Mouse (Mus musculus) embryonic facial prominence, embryonic 10.5 days (tissue): Measurements from ENCODE around the gene Gchfr. TPM values are rescaled to one million over a fixed set of nuclear protein-coding genes. Genes with fewer than 3 reads are reported as not detected.

ENCODE experiments used
- DNase-seq: peaks from one replicate; pipeline ENCODE4 v3.0.0-alpha.2; 2017; ENCODE audit warnings: low spot score
- H3K27ac ChIP-seq: fragments of 300-500 bp; sonication (generic); replicated peaks from 2 replicates; pipeline ENCODE4 v1.5.1; 2016; ENCODE audit warnings: mild to moderate bottlenecking
- H3K27me3 ChIP-seq: fragments of 300-500 bp; sonication (generic); replicated peaks from 2 replicates; pipeline ENCODE4 v1.6.1; 2016; ENCODE audit warnings: low read depth, mild to moderate bottlenecking; ENCODE audit not compliant: poor library complexity, severe bottlenecking
- H3K36me3 ChIP-seq: fragments of 300-500 bp; sonication (generic); replicated peaks from 2 replicates; pipeline ENCODE4 v1.6.1; 2016; ENCODE audit warnings: mild to moderate bottlenecking, moderate library complexity
- H3K4me1 ChIP-seq: fragments of 300-500 bp; sonication (generic); 2 replicates; pipeline ENCODE4 v1.6.1; 2016
- H3K4me3 ChIP-seq: fragments of 300-500 bp; sonication (generic); 2 replicates; pipeline ENCODE4 v1.5.1; 2016; ENCODE audit warnings: mild to moderate bottlenecking, moderate library complexity
- H3K9me3 ChIP-seq: fragments of 300-500 bp; sonication (generic); 2 replicates; pipeline ENCODE4 v1.6.1; 2016; ENCODE audit warnings: mild to moderate bottlenecking
- WGBS: fragments of 180-500 bp; shearing (Covaris S2); methylation state at CpG from one replicate; pipeline ENCODE4 v1.1.7; 2016; 5-methylcytosine and 5-hydroxymethylcytosine counted together
- polyA plus RNA-seq: library from polyadenylated mRNA; unstranded; fragments of >200 nt; fragmentation: Nextera tagmentation; extraction: Ambion mirVana; gene quantifications from 2 replicates; pipeline ENCODE4 v1.2.1, GENCODE M21; 2016

Gene Gchfr
- polyA plus RNA-seq, 1 experiment from 2014 or later, result 6.1 TPM

- H3K36me3 ChIP-seq, result peaks cover 43% of the 10 kb centered on the region
- H3K4me1 ChIP-seq, result peaks cover 38% of the 10 kb centered on the region
- no peaks in the 10 kb centered on the region for H3K9me3 ChIP-seq
- no peak for DNase-seq
- 63% methylated on average over 6 of the region's 6 CpGs for WGBS
- 0 out of 2 replicates have a peak, but pooled peaks cover 6% of the 10 kb centered on the region for H3K27me3 ChIP-seq
- no peak overlapping the region for H3K4me3 ChIP-seq
- H3K27ac ChIP-seq, result no peak overlapping the region
Measured at GRCm38 (mm10) chr2:119175614-119176013, 8.0 kb downstream of the Gchfr start.

DNA sequence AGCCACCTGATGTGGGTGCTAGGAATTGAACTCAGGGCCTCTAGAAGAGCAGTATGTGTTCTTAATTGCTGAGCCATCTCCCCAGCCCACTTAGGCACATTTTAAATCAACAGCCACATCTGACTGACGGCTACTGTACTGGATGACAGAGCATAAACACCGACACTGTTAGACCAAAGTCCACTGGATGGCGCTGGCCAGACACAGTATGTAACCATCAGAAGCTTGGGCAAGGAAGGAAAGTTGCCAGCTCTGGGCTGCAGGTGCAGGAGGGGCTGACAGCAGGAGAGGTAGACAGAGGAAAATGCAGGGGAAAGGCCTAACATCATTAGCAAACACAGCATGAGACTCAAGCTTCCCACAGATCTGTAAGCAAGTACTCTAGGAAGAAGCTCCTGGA, 9.2 kb downstream of the Gchfr start:
- 0 out of 2 replicates have a peak, but pooled peaks cover 6% of the 10 kb centered on the region for H3K27me3 ChIP-seq
- 61% methylated on average over 3 of the region's 3 CpGs for WGBS
- no peak overlapping the region for H3K4me3 ChIP-seq
- DNase-seq, result no peak
- H3K4me1 ChIP-seq, result peaks cover 37% of the 10 kb centered on the region
- H3K36me3 ChIP-seq, result peaks cover 48% of the 10 kb centered on the region
- H3K27ac ChIP-seq, result no peak overlapping the region
- no peaks in the 10 kb centered on the region for H3K9me3 ChIP-seq

DNA sequence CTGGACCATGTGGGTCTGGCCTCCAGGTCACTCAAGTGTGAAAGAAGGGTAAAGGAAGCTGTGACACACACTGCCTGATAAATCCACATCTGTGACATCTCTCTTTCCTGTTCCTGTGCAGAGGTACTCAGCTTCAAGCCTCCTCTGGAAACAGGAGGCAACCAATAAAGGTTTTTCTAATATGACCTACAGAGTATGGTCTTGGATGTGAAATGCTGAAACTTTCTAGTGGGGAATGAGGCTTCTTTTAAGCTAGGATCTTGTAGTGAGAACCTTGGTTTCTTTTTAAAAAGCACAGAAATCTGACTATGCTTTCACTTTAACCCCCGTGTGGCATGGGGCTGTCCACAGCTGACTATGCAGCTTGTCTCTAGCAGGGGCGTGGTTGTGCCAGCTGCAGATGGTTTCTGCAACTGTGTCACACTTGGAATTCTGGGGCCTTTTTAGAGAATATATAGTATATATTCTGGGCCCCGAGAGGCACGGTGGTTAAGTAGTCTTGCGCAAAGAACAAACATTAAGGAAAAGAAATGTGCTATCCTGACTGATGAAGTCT, 9.9 kb downstream of the Gchfr start:
- Histone ChIP-seq H3K4me1 (peaks cover 32% of the 10 kb centered on the region), H3K27ac (no peak overlapping the region), H3K27me3 (0 out of 2 replicates have a peak, but pooled peaks cover 6% of the 10 kb centered on the region), H3K9me3 (no peaks in the 10 kb centered on the region), H3K36me3 (peaks cover 46% of the 10 kb centered on the region), H3K4me3 (no peak overlapping the region)
- DNase-seq, result no peak
- WGBS, result 90% methylated on average over 5 of the region's 5 CpGs

GRCm38 (mm10) chr2:119182914-119183313, 15.3 kb downstream of the Gchfr start:
- Histone ChIP-seq H3K36me3 (peaks cover 68% of the 10 kb centered on the region), H3K9me3 (no peaks in the 10 kb centered on the region), H3K27me3 (no peaks in the 10 kb centered on the region), H3K4me3 (no peak overlapping the region), H3K4me1 (no peaks in the 10 kb centered on the region), H3K27ac (no peak overlapping the region)
- DNase-seq, result no peak
- 83% methylated on average over 7 of the region's 7 CpGs for WGBS

DNA sequence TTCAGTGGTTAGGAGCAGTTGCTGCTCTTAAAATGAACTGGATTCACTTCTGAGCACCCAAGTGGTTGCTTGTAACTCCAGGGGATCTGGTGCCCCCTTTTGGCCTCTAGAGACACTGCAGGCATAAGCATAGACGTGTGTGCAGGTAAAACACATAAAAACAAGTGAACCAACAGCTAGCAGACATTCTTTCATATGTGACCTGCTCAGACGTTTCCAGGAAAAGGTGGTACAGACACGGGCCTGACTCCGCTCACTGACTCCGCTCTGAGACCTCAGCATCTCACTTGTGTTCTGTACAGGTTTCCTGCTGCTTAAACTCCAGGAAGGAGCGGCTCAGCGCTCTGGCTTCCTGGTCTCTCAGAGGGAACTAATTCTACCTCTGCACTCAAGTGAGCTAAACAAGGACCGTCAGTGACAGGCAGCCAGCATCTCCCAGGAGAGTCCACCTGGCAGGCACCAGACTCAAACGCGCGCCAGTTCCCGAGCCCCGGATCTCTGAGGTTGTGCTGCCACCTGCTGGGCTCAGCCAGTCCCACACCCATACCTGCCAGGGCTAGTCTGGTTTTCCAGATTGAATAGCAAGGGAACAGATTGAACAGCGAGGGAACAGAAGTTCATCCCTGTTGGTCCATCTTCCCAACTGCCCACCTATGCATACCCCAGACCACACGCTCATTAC, 21.6 kb downstream of the Gchfr start:
- DNase-seq, result peak; percentile 89
- Histone ChIP-seq H3K4me3 (peak overlapping the region; percentile 52), H3K9me3 (no peaks in the 10 kb centered on the region), H3K4me1 (peaks cover 8% of the 10 kb centered on the region), H3K27ac (0 out of 2 replicates have a peak overlapping the region, but pooled peaks have one; percentile 20), H3K27me3 (no peaks in the 10 kb centered on the region), H3K36me3 (peaks cover 19% of the 10 kb centered on the region)
- 6% methylated on average over 15 of the region's 15 CpGs for WGBS

DNA sequence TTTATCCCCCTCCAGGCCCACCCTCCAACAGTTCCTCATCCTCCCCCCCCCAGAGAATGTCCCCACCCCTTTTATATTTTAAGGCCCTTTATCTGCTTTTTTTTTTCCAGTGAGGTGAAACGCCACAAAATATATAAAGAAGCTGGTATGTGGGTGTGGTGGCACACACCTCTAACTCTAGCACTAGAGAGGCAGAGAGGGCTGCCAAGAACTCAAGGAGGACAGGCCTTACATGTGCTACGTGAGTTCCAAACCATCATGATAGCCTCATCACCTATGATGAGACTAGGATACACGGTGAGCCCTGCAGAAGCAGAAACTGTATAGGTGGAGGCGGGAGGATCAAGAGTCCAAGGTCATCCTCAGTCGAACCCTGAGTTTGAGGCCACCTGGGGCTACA, 23.4 kb downstream of the Gchfr start:
- no peak for DNase-seq
- peaks cover 11% of the 10 kb centered on the region for H3K4me1 ChIP-seq
- no peaks in the 10 kb centered on the region for H3K9me3 ChIP-seq
- 89% methylated on average over 5 of the region's 5 CpGs for WGBS
- H3K36me3 ChIP-seq, result peaks cover 3% of the 10 kb centered on the region
- H3K27ac ChIP-seq, result no peak overlapping the region
- H3K27me3 ChIP-seq, result no peaks in the 10 kb centered on the region
- no peak overlapping the region for H3K4me3 ChIP-seq

- Histone ChIP-seq H3K4me3 (no peak overlapping the region), H3K9me3 (no peaks in the 10 kb centered on the region)
- no peak for DNase-seq
Measured at GRCm38 (mm10) chr2:119194140-119194539, 26.6 kb downstream of the Gchfr start.

GRCm38 (mm10) chr2:119196316-119197108, 28.9 kb downstream of the Gchfr start:
- H3K27me3 ChIP-seq, result no peaks in the 10 kb centered on the region
- peak overlapping the region; percentile 19; the same call in 1 of the 2 replicates for H3K27ac ChIP-seq
- H3K4me3 ChIP-seq, result peak overlapping the region; percentile 5; the same call in 1 of the 2 replicates
- WGBS, result 20% methylated on average over 4 of the region's 4 CpGs
- H3K4me1 ChIP-seq, result peaks cover 26% of the 10 kb centered on the region
- DNase-seq, result peak; percentile 62
- no peaks in the 10 kb centered on the region for H3K9me3 ChIP-seq
- H3K36me3 ChIP-seq, result no peaks in the 10 kb centered on the region

More at GRCm38 (mm10) chr2:119194140-119194539, 26.6 kb downstream of the Gchfr start:
- Histone ChIP-seq H3K36me3 (no peaks in the 10 kb centered on the region), H3K4me1 (peaks cover 29% of the 10 kb centered on the region), H3K27me3 (no peaks in the 10 kb centered on the region), H3K27ac (no peak overlapping the region)
- WGBS, result 93% methylated on average over 5 of the region's 5 CpGs

DNA sequence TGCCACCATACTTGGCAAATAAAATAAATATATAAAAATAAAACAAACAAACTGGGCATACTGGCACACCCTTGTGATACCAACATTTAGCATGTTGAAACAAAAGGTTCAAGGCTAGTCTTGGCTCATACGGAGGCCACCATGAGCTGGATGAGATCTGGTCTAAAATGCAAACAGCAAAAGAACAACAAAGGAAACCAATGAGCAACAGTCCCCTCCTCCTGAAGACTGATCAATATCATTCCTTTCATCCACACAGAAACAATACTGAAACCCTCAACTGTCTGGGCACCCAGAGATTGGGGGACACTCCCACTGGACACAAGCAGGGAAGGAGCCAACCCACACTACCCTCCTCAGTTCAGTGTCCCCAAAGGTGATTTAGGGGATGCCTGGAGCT, 29.9 kb downstream of the Gchfr start:
- peaks cover 26% of the 10 kb centered on the region for H3K4me1 ChIP-seq
- no peak overlapping the region for H3K27ac ChIP-seq
- no peak for DNase-seq
- H3K27me3 ChIP-seq, result no peaks in the 10 kb centered on the region
- 89% methylated on average over 1 of the region's 1 CpGs for WGBS
- H3K9me3 ChIP-seq, result no peaks in the 10 kb centered on the region
- no peaks in the 10 kb centered on the region for H3K36me3 ChIP-seq
- H3K4me3 ChIP-seq, result no peak overlapping the region

- H3K27me3 ChIP-seq, result no peaks in the 10 kb centered on the region
- no peaks in the 10 kb centered on the region for H3K36me3 ChIP-seq
- H3K4me1 ChIP-seq, result peaks cover 28% of the 10 kb centered on the region
- H3K4me3 ChIP-seq, result no peak overlapping the region
- H3K9me3 ChIP-seq, result no peaks in the 10 kb centered on the region
- 23% methylated on average over 1 of the region's 1 CpGs for WGBS
- DNase-seq, result no peak
- H3K27ac ChIP-seq, result no peak overlapping the region
Measured at GRCm38 (mm10) chr2:119198049-119198448, 30.5 kb downstream of the Gchfr start.

DNA sequence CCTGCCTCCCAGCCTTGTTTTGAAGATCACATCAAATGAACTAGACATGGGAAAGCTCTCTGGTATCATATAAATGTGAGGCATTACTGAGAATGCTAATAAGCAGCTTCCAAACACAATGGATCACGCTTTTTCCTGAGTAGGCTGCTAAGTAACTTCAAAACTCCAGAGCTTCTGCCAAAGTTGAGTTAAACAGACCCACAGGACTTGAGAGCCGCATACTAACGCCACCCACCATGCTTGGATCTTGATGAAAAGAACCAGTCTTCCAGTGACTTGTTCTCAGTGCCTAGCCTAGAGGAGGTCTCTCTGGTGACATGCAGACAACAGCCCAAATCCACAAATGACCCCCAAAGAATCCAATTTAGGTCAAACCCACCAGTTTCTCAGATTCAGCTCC, 31.4 kb downstream of the Gchfr start:
- no peaks in the 10 kb centered on the region for H3K9me3 ChIP-seq
- 71% methylated on average over 3 of the region's 3 CpGs for WGBS
- no peak for DNase-seq

GRCm38 (mm10) chr2:119202914-119203453, 35.4 kb downstream of the Gchfr start:
- Histone ChIP-seq H3K36me3 (no peaks in the 10 kb centered on the region), H3K4me1 (peaks cover 20% of the 10 kb centered on the region), H3K27me3 (no peaks in the 10 kb centered on the region), H3K4me3 (no peak overlapping the region), H3K9me3 (no peaks in the 10 kb centered on the region), H3K27ac (no peak overlapping the region)
- WGBS, result 90% methylated on average over 5 of the region's 5 CpGs
- no peak for DNase-seq

More for the DNA sequence above, 31.4 kb downstream of the Gchfr start:
- H3K27me3 ChIP-seq, result no peaks in the 10 kb centered on the region
- no peak overlapping the region for H3K27ac ChIP-seq
- no peak overlapping the region for H3K4me3 ChIP-seq
- peaks cover 29% of the 10 kb centered on the region for H3K4me1 ChIP-seq
- H3K36me3 ChIP-seq, result no peaks in the 10 kb centered on the region
